Mouse (Mus musculus): ENCODE results near the gene Rnf183. TPM values are rescaled to one million over a fixed set of nuclear protein-coding genes. Genes with fewer than 3 reads are reported as not detected.
A peak's percentile ranks its signal among the peaks of the same experiment; 100 is the strongest.
"Not testable (repeated sequence)": the region's sequence is repeated elsewhere in the genome, so short reads cannot be mapped to it uniquely, and the experiment has no call there.

The Rnf183 gene
- not detected for total RNA-seq (2021)
- long read RNA-seq, experiment 1 = 0 reads
- long read RNA-seq, experiment 2 = 0 reads

DNA sequence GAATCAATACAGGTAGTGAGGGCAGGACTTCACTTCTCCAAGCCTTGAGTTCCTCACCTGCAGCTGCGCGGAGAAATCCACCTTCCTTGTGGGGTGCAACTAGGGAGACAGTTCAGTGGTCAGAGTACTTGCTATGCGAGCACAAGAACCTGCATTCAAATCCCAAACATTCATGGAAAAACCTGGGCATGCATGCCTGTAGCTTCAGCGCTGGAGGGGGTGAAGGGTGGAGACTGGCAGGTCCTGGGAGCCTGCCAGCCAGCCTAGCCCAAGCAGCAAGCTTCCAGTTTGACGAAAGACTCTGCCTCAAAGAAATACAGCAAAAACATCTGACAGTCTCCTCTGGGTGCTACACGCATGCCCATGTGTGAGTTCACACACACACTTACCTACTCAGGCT, at the start of gene Rnf183:
Gene Rnf183 (minus strand): TSS at position 172 of the 400 bp plus-strand sequence.
- intact Hi-C loops (cut with DNase I) = no loop called here
- no peak for DNase-seq

- intact Hi-C loops (cut with DNase I) = no loop called here
- no peak for DNase-seq
Observed at GRCm38 (mm10) chr4:62480709-62481605, 45.9 kb upstream of the Rnf183 start.

GRCm38 (mm10) chr4:62479937-62480708, 45.1 kb upstream of the Rnf183 start, which contains the start of gene Bspry:
TSS of gene Bspry (plus strand) at chr4:62480053.
- intact Hi-C loops (cut with DNase I) = no loop called here
- peak; percentile 24 to 27 for DNase-seq

DNA sequence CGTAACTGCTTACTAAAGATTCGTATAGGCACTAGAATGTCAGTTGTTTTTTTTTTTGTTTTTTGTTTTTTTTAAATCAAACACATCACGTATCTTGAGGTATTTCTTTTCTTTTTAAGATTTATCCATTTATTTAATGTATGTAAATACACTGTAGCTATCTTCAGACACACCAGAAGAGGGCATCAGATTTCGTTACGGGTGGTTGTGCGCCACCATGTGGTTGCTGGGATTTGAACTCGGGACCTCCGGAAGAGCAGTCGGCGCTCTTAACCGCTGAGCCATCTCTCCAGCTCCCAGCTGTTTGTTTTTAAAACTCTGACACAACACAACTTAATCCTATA, 44.5 kb upstream of the Rnf183 start:
- intact Hi-C loops (cut with DNase I); DNase-seq: not testable (repeated sequence)

DNA sequence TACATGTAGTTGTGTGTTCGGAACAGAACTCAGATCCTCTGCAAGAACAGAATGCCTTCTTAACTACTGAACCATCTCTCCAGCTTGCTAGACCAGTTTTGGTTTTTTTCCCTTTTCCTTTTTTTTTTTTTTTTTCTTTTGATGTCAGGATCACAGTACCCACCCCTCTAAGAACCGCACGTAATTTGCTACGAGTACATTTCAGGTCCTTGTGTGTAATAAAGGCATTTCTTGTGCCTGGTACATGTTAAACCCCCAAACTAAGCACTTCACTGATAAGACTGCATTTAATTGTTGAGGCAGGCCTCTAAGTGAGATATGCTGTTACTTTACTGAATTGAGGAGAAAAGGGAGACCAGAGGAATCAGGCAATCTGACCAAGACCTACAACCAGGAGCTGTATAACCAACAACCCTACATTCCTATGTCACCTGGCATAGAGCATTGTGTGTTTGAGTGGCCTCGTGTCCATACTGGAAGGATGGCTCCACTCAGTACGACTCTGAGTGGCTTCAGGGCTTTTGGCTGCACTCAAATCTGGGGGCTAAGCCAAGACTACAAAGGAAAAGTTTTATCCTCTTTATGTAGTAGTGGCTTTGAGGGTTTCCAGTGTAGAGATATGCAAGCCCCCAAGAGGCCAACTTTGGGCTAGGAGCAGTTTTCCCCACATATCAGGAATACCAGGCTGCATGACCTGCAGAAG, 42.6 kb upstream of the Rnf183 start:
- no peak for DNase-seq
- intact Hi-C loops (cut with DNase I) = no loop called here

- DNase-seq = no peak
- intact Hi-C loops (cut with DNase I) = no loop called here
Observed at GRCm38 (mm10) chr4:62475793-62476192, 40.7 kb upstream of the Rnf183 start.

GRCm38 (mm10) chr4:62475131-62475530, 40.1 kb upstream of the Rnf183 start:
- no peak for DNase-seq
- intact Hi-C loops (cut with DNase I) = no loop called here

GRCm38 (mm10) chr4:62472071-62472470, 37.0 kb upstream of the Rnf183 start:
- DNase-seq = no peak
- intact Hi-C loops (cut with DNase I) = no loop called here

DNA sequence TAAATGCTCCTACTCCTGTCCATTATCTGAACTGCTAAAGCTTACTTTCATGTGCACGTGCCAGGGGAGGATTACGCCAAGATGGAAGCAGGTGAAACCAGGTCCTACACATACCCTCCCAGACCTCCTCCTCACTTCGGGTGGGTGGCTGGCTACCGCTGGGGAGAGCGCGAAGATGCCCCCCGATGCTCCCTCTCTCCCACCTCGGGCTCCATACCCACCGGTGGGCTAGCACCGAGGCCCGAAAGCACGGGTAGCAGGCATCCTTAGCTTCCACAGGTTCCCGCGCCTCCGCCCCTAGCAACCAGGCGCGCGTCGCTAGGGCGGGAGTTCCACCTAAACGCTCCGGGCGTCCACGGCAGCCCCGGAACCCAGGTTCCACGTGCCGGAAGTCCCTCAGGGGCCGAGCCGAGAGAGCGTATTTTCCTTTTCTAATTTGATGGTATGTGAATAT, 35.6 kb upstream of the Rnf183 start, which contains the start of gene Wdr31:
Gene Wdr31 (minus strand): TSS at position 299 of the 454 bp plus-strand sequence.
- intact Hi-C loops (cut with DNase I) = no loop called here
- peak; percentile 68 to 86 for DNase-seq

DNA sequence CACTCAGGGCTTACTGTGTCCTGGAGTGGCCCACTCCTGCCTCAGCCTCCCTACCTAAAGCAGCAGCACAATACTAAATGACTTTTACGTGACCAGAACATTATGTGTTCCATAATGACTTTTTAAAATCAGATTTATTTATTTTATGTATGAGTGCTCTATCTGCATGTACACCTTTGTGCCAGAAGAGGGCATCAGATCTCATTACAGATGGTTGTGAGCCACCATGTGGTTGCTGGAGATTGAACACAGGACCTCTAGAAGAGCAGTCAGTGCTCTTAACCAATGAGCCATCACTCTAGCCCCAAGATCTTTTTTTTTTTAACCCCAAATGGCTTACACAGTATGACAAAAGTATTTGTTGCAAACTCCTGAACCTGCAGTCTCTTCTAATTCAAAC, 33.1 kb upstream of the Rnf183 start:
- DNase-seq = no peak
- intact Hi-C loops (cut with DNase I) = no loop called here

GRCm38 (mm10) chr4:62463124-62463523, 28.1 kb upstream of the Rnf183 start:
- no peak for DNase-seq
- intact Hi-C loops (cut with DNase I) = no loop called here

- intact Hi-C loops (cut with DNase I) = no loop called here
- DNase-seq = no peak
Observed at GRCm38 (mm10) chr4:62460348-62460747, 25.3 kb upstream of the Rnf183 start.

DNA sequence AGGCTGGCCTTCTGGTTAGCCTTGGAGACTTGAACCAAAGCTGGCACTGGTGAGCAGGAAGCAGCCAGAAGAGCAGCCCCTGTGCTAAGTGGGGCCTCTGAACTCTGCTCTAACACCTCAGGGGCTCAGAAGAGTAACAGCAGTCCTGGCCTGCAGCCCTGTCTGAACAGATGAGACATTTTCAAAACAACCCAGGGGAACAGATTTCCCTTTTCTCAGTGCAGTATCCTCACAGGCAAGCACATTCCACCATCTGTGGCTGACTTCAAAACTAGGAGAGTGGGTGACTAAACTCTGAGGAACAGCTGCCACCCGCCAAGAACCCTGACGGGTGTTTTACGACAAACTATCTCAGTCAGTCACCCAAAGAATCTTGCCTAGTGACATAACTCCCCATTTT, 24.0 kb upstream of the Rnf183 start:
- no peak for DNase-seq
- intact Hi-C loops (cut with DNase I) = loop anchor here (5.0 kb wide), 2 partner anchors 48 to 303 kb away; no protein-coding TSS in a partner anchor

GRCm38 (mm10) chr4:62454995-62455394, 19.9 kb upstream of the Rnf183 start:
- intact Hi-C loops (cut with DNase I) = loop anchor here (5.0 kb wide), 2 partner anchors 52 to 307 kb away; no protein-coding TSS in a partner anchor
- peak; percentile 34 to 60 for DNase-seq

- intact Hi-C loops (cut with DNase I) = no loop called here
- DNase-seq = no peak
Observed at GRCm38 (mm10) chr4:62440986-62441385, 5.9 kb upstream of the Rnf183 start.

- DNase-seq = no peak
- intact Hi-C loops (cut with DNase I) = no loop called here
Observed at GRCm38 (mm10) chr4:62440544-62440943, 5.5 kb upstream of the Rnf183 start.

DNA sequence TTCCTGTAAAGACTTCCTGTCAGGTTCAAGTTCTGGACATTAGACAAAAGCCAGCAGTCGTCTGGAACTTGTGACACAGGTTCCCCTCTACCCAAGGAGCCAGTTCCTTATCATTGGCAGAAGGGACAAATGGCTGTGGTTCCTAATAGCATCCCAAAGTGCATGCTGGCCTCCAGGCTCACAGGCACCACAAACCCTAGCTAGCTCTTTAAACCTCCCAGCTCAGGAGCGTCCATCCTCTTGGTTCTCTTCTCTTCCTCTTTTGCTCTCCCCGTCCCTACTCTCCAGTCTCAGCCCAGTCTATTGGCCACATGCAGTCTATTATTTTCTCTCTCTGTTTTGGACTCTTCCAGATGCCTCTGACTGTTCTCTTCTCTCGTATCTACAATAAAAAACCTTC, 4.7 kb upstream of the Rnf183 start:
- intact Hi-C loops (cut with DNase I) = no loop called here
- DNase-seq = no peak

DNA sequence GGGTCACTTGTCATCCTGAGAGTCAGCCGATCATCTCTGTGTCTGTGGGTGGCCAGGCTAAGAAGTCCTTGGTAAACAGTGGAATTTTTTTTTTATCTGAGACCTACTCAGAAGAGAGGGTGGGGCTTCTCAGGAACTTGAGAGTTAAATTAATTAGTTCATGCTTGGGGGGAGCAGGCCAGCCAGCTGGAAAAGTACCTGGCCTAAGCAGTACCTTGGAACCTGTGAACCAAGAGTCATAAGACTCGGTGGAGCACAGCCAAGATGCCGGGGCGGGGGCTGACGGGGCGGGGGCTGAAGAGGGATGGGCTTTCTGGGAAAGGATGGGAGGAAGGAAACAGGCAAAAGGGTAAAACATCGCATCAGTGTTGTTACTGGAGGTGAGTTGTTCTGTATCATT, 2.8 kb upstream of the Rnf183 start:
- no peak for DNase-seq
- intact Hi-C loops (cut with DNase I) = no loop called here

- intact Hi-C loops (cut with DNase I) = no loop called here
- no peak for DNase-seq
Observed at GRCm38 (mm10) chr4:62437256-62437778, 2.3 kb upstream of the Rnf183 start.

Data from heart, postnatal 14 days (tissue).